Mouse (Mus musculus) forebrain, embryonic 11.5 days (tissue): ENCODE measurements around the gene Onecut1. TPM values are rescaled to one million over a fixed set of nuclear protein-coding genes. Genes with fewer than 3 reads are reported as not detected.
A peak's percentile ranks its signal among the peaks of the same experiment; 100 is the strongest.

Source experiments
- ATAC-seq: fragments of 200-750 bp; cut with Nextera tagmentation; replicated peaks from 2 replicates; pipeline ENCODE4 v1.8.0; 2017; ENCODE audit warnings: moderate TSS enrichment; ENCODE audit not compliant: low FRiP score
- DNase-seq: peaks from one replicate; pipeline ENCODE4 v3.0.0-alpha.2; 2017; ENCODE audit warnings: low spot score
- H3K27ac ChIP-seq: fragments of 300-500 bp; sonication (generic); 2 replicates; pipeline ENCODE4 v1.5.1; 2014; ENCODE audit warnings: low read depth, low read length
- H3K27me3 ChIP-seq: fragments of 300-500 bp; sonication (generic); 2 replicates; pipeline ENCODE4 v1.6.1; 2014; ENCODE audit warnings: mild to moderate bottlenecking, low read length, mixed read lengths; ENCODE audit not compliant: control insufficient read depth, insufficient read depth
- H3K36me3 ChIP-seq: fragments of 300-500 bp; sonication (generic); 2 replicates; pipeline ENCODE4 v1.6.1; 2014; ENCODE audit warnings: mild to moderate bottlenecking, low read length, moderate library complexity, mixed read lengths; ENCODE audit not compliant: control insufficient read depth, insufficient read depth
- H3K4me1 ChIP-seq: fragments of 300-500 bp; sonication (generic); replicated peaks from 2 replicates; pipeline ENCODE4 v1.6.1; 2014; ENCODE audit warnings: low read length, mixed read lengths; ENCODE audit not compliant: control insufficient read depth, insufficient read depth
- H3K4me2 ChIP-seq: fragments of 300-500 bp; sonication (generic); 2 replicates; pipeline ENCODE4 v1.6.1; 2014; ENCODE audit warnings: low read depth, mild to moderate bottlenecking, low read length, moderate library complexity, mixed read lengths; ENCODE audit not compliant: severe bottlenecking
- H3K4me3 ChIP-seq: fragments of 300-500 bp; sonication (generic); 2 replicates; pipeline ENCODE4 v1.5.1; 2014; ENCODE audit warnings: low read depth, low read length
- H3K9ac ChIP-seq: fragments of 300-500 bp; sonication (generic); 2 replicates; pipeline ENCODE4 v1.6.1; 2014; ENCODE audit warnings: low read length
- H3K9me3 ChIP-seq: fragments of 300-500 bp; sonication (generic); 2 replicates; pipeline ENCODE4 v1.6.1; 2016; ENCODE audit warnings: low read length, mixed read lengths; ENCODE audit not compliant: control insufficient read depth
- WGBS: fragments of 180-500 bp; shearing (Covaris S2); extraction: QIAGEN DNeasy Blood & Tissue Kit; methylation state at CpG from one replicate; pipeline ENCODE4 v1.1.7; 2014; 5-methylcytosine and 5-hydroxymethylcytosine counted together
- polyA plus RNA-seq: library from polyadenylated mRNA; unstranded; fragments of >200 nt; fragmentation: Nextera tagmentation; extraction: Ambion mirVana; gene quantifications from 2 replicates; pipeline ENCODE4 v1.2.1, GENCODE M21; 2014

Gene Onecut1
- 2.5 and 2.6 TPM in 2 replicates for polyA plus RNA-seq

GRCm38 (mm10) chr9:74861561-74861980, at the start of gene Onecut1:
TSS of gene Onecut1 (plus strand) at chr9:74861921.
- Histone ChIP-seq H3K9me3 (no peaks in the 10 kb centered on the region), H3K4me2 (peak within 1 kb of the TSS; percentile 92), H3K27ac (no peak within 1 kb of the TSS), H3K4me3 (peak within 1 kb of the TSS; percentile 47), H3K9ac (peak within 1 kb of the TSS; percentile 56), H3K4me1 (peaks cover 14% of the 10 kb centered on the region), H3K36me3 (no peaks in the 10 kb centered on the region), H3K27me3 (peaks cover 94% of the 10 kb centered on the region)
- ATAC-seq (peak; percentile 67), DNase-seq (peak; percentile 92)
- 0% methylated on average over 45 of the region's 45 CpGs for WGBS

DNA sequence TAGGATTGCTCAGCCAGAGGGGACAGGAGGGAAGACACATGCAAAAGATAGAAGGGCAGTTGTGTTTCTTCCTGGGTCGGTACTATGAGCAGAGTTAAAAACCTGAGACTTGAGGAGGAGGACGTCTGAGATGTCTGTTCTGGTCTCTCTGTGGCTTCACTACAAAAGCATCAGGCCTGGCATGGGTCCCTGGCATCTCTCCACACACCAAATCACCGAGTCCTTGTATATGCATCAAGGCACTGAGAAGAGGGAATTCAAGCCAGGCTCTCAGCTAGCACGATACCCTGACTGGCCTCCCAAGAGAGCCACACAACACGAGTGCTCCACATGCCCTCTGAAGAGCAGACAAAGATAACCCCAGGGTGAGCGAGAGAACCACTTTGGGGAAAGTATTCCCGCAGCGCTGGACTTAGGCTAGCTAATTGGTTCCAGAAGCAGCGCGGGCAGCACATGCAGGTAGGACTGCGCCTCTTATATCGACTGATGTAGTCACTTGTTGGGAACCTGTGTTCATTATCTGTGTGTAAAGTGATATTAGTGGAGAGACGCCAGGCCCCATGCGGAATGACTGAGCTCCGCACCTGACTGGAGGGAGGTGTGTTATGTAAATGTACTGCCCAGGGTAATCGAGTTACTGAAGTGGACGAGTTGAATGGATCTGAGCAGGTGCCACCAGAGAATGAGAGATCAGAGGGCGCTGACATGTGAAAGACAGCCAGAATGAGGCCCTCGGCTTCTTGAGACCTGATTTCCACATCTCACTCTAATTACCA, 41.8 kb upstream of the Onecut1 start:
- no peak for DNase-seq
- no peak overlapping the region for H3K27ac ChIP-seq
- 50% methylated on average over 19 of the region's 19 CpGs for WGBS
- no peak overlapping the region for H3K4me3 ChIP-seq
- 0 out of 2 replicates have a peak, but pooled peaks have one; percentile 39 for ATAC-seq
- no peaks in the 10 kb centered on the region for H3K4me1 ChIP-seq
- no peaks in the 10 kb centered on the region for H3K27me3 ChIP-seq
- no peak overlapping the region for H3K4me2 ChIP-seq
- H3K36me3 ChIP-seq, result no peaks in the 10 kb centered on the region
- no peak overlapping the region for H3K9ac ChIP-seq
- no peaks in the 10 kb centered on the region for H3K9me3 ChIP-seq

DNA sequence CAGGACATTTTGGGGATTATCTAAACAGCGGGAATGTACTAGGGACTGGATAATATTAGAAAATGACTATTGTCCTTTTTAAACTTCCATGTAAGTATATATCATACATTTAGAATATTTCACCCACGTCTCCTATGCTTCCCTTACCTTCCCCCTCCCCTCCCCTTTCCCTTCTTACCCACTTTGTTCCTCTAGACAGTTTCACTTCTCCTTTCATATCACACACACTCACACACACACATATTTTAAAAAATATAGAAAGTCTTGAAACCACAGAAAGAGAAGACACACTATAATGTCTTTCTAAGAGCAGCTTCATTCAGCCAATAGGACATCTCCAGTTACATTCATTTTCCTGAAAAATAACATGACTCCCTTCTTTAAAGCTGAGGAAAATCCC, 36.6 kb upstream of the Onecut1 start:
- Histone ChIP-seq H3K4me3 (no peak overlapping the region), H3K4me1 (no peaks in the 10 kb centered on the region), H3K27me3 (no peaks in the 10 kb centered on the region), H3K36me3 (no peaks in the 10 kb centered on the region), H3K27ac (no peak overlapping the region), H3K9ac (no peak overlapping the region), H3K4me2 (no peak overlapping the region), H3K9me3 (no peaks in the 10 kb centered on the region)
- no peak for ATAC-seq
- WGBS, result 85% methylated on average over 2 of the region's 2 CpGs
- no peak for DNase-seq

- Histone ChIP-seq H3K9me3 (no peaks in the 10 kb centered on the region), H3K9ac (no peak overlapping the region), H3K4me3 (no peak overlapping the region), H3K36me3 (no peaks in the 10 kb centered on the region), H3K27me3 (no peaks in the 10 kb centered on the region), H3K4me1 (no peaks in the 10 kb centered on the region), H3K27ac (no peak overlapping the region), H3K4me2 (no peak overlapping the region)
- ATAC-seq (no peak), DNase-seq (no peak)
- WGBS, result 80% methylated on average over 3 of the region's 3 CpGs
Measured at GRCm38 (mm10) chr9:74829206-74829605, 32.5 kb upstream of the Onecut1 start.

DNA sequence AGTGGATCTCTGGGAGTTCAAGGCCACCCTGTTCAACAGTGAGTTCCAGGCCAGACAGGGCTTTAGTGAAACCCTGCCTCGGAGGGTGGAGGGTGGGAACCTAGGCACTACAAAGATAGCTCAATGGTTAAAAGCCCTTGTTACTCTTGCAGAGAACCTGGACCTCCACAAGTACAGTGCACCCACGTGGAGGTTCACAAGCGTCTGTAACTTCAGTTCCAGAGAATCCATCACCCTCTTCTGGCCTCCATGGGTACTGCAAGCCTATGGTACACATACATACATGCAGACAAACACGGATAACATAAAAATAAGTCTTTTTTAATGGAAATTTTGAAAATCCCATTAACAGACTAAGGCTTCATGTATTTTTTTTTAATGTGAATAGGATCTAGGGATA, 18.8 kb upstream of the Onecut1 start:
- Histone ChIP-seq H3K9me3 (no peaks in the 10 kb centered on the region), H3K4me2 (no peak overlapping the region), H3K27me3 (peaks cover 14% of the 10 kb centered on the region), H3K4me1 (no peaks in the 10 kb centered on the region), H3K27ac (no peak overlapping the region), H3K4me3 (no peak overlapping the region), H3K36me3 (no peaks in the 10 kb centered on the region), H3K9ac (no peak overlapping the region)
- WGBS, result 85% methylated on average over 4 of the region's 4 CpGs
- DNase-seq (no peak), ATAC-seq (no peak)

- Histone ChIP-seq H3K27ac (no peak overlapping the region), H3K9me3 (no peaks in the 10 kb centered on the region), H3K4me1 (peaks cover 7% of the 10 kb centered on the region; the same call in 1 of the 2 replicates), H3K4me2 (0 out of 2 replicates have a peak overlapping the region, but pooled peaks have one; percentile 3), H3K4me3 (no peak overlapping the region), H3K27me3 (peaks cover 52% of the 10 kb centered on the region), H3K36me3 (no peaks in the 10 kb centered on the region), H3K9ac (no peak overlapping the region)
- peak; percentile 57 for DNase-seq
- 1% methylated on average over 33 of the region's 33 CpGs for WGBS
- peak; percentile 45 for ATAC-seq
Measured at GRCm38 (mm10) chr9:74846867-74847830, 14.6 kb upstream of the Onecut1 start.

- peak overlapping the region; percentile 77 for H3K4me2 ChIP-seq
- H3K4me1 ChIP-seq, result peaks cover 7% of the 10 kb centered on the region; the same call in 1 of the 2 replicates
- DNase-seq (peak; percentile 65), ATAC-seq (0 out of 2 replicates have a peak, but pooled peaks have one; percentile 35)
- H3K9me3 ChIP-seq, result no peaks in the 10 kb centered on the region
- WGBS, result under 1% methylated on average over 46 of the region's 46 CpGs
- H3K9ac ChIP-seq, result peak overlapping the region; percentile 39
- H3K4me3 ChIP-seq, result peak overlapping the region; percentile 42
- no peak overlapping the region for H3K27ac ChIP-seq
- peaks cover 66% of the 10 kb centered on the region for H3K27me3 ChIP-seq
- no peaks in the 10 kb centered on the region for H3K36me3 ChIP-seq
Measured at GRCm38 (mm10) chr9:74848411-74849194, 13.1 kb upstream of the Onecut1 start.
